Mouse (Mus musculus) liver, embryonic 13.5 days (tissue): ENCODE measurements around the gene Gtse1. TPM values are rescaled to one million over a fixed set of nuclear protein-coding genes. Genes with fewer than 3 reads are reported as not detected.

ENCODE experiments used
- ATAC-seq: fragments of 200-750 bp; cut with Nextera tagmentation; 2 replicates; pipeline ENCODE4 v1.8.0; 2017; ENCODE audit warnings: low read depth, mild to moderate bottlenecking, moderate number of reproducible peaks, moderate library complexity
- DNase-seq: peaks from one replicate; pipeline ENCODE4 v3.0.0; 2022
- H3K27ac ChIP-seq: fragments of 300-500 bp; sonication (generic); 2 replicates; pipeline ENCODE4 v1.5.1; 2015; ENCODE audit warnings: moderate library complexity, mild to moderate bottlenecking, inconsistent platforms
- H3K27me3 ChIP-seq: fragments of 300-500 bp; sonication (generic); 2 replicates; pipeline ENCODE4 v1.6.1; 2015; ENCODE audit warnings: mild to moderate bottlenecking, inconsistent platforms
- H3K36me3 ChIP-seq: fragments of 300-500 bp; sonication (generic); 2 replicates; pipeline ENCODE4 v1.6.1; 2015; ENCODE audit warnings: mild to moderate bottlenecking, inconsistent platforms
- H3K4me1 ChIP-seq: fragments of 300-500 bp; sonication (generic); replicated peaks from 2 replicates; pipeline ENCODE4 v1.6.1; 2015; ENCODE audit warnings: inconsistent platforms
- H3K4me2 ChIP-seq: fragments of 300-500 bp; sonication (generic); 2 replicates; pipeline ENCODE4 v1.6.1; 2015; ENCODE audit warnings: inconsistent platforms, mild to moderate bottlenecking, moderate library complexity
- H3K4me3 ChIP-seq: fragments of 300-500 bp; sonication (generic); replicated peaks from 2 replicates; pipeline ENCODE4 v1.5.1; 2015; ENCODE audit warnings: mild to moderate bottlenecking, inconsistent platforms
- H3K9ac ChIP-seq: fragments of 300-500 bp; sonication (generic); 2 replicates; pipeline ENCODE4 v1.6.1; 2015; ENCODE audit warnings: mild to moderate bottlenecking, inconsistent platforms
- H3K9me3 ChIP-seq: fragments of 300-500 bp; sonication (generic); replicated peaks from 2 replicates; pipeline ENCODE4 v1.6.1; 2016; ENCODE audit warnings: inconsistent platforms
- WGBS: fragments of 180-500 bp; shearing (Covaris S2); methylation state at CpG from one replicate; pipeline ENCODE4 v1.1.7; 2015; ENCODE audit not compliant: insufficient replicate concordance; 5-methylcytosine and 5-hydroxymethylcytosine counted together
- polyA plus RNA-seq: library from polyadenylated mRNA; unstranded; fragments of >200 nt; fragmentation: Nextera tagmentation; extraction: Ambion mirVana; gene quantifications from 2 replicates; pipeline ENCODE4 v1.2.1, GENCODE M21; 2015

Gene Gtse1
- polyA plus RNA-seq, 1 experiment from 2014 or later, result 24.9 TPM

DNA sequence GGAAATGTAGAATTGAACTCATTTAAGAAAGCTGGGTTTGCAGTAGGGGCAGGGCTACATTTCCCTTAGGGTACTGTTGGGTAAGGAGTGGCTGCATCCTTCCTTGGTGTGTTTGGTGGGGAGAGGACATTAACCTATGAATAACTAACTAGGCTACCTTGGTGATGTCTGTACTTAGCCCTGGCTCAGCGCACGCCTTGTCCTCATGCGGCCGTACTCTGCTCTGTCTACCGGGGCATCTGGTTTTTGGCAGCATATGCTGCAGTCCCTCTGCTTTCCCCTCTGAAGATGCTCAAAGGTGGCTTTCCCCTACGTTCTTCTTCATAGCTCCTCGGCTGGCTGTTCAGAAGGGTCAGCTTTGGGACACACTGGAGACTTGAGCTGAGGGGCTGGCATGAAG lies 17.8 kb downstream of the Gtse1 start:
- H3K27ac ChIP-seq, result no peak overlapping the region
- no peak overlapping the region for H3K4me2 ChIP-seq
- no peaks in the 10 kb centered on the region for H3K9me3 ChIP-seq
- H3K4me1 ChIP-seq, result peaks cover 21% of the 10 kb centered on the region
- DNase-seq (no peak), ATAC-seq (no peak)
- no peak overlapping the region for H3K9ac ChIP-seq
- no peak overlapping the region for H3K4me3 ChIP-seq
- H3K36me3 ChIP-seq, result peaks cover 54% of the 10 kb centered on the region
- WGBS, result 88% methylated on average over 7 of the region's 7 CpGs
- no peaks in the 10 kb centered on the region for H3K27me3 ChIP-seq

DNA sequence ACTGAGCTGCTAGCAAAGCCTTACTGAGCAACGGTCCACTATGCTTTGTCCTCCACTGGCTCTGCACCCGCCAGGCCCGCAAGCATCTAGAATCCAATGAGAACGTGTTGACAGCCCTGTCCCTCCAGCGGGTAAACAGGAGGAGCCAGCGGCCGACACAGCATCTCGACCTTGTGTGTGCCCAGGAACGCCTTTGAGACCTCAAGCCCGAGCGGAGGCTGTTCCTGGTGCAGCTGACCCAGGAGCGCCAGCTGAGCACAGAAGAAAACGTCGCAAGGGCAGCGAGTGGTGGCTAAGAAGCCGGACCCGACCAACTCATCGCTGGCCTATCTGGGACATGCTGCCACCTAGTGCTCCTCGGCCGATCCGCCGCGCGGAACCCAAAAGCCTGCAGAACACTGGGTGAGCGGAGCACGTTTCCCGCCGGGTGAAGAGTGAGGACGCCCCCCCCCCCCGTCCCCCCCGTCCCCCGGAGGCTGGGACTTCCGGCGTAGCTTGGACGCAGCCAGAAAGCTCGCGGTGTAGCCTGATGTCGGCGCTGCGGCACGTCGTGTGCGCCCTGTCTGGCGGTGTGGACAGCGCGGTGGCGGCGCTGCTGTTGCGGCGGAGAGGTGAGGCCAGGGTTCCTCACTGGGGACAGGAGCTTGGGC lies 19.4 kb downstream of the Gtse1 start, which contains the start of gene Trmu:
Gene Trmu (plus strand): TSS at position 465 of the 650 bp plus-strand sequence.
- peak; percentile 94 for ATAC-seq
- H3K36me3 ChIP-seq, result peaks cover 54% of the 10 kb centered on the region
- peak within 1 kb of the TSS; percentile 72 for H3K4me2 ChIP-seq
- 1% methylated on average over 50 of the region's 50 CpGs for WGBS
- DNase-seq, result peak; percentile 82
- H3K27ac ChIP-seq, result peak within 1 kb of the TSS; percentile 63
- peak within 1 kb of the TSS; percentile 73 for H3K4me3 ChIP-seq
- peaks cover 21% of the 10 kb centered on the region for H3K4me1 ChIP-seq
- H3K9ac ChIP-seq, result peak within 1 kb of the TSS; percentile 81
- no peaks in the 10 kb centered on the region for H3K9me3 ChIP-seq
- H3K27me3 ChIP-seq, result no peaks in the 10 kb centered on the region

DNA sequence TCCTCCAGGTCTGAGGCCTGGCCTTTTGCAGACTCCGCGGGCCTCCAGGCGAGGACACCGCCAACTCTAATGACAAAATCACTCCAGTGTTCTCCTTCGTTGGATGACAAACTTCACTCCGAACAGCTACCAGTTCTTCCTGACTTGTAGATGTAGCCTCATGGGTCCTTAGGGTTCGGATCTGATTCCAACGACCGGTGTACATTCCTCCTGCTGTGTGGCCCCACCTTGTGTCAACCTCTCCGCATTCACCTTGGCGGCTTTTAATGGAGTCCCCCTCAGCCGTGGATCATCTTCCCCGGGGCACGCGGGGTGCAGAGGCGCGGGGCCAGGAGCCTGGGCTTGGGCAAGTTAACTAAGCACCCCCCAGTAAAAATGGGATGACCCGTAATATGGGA lies 20.0 kb downstream of the Gtse1 start:
- no peaks in the 10 kb centered on the region for H3K27me3 ChIP-seq
- peak; percentile 24 for ATAC-seq
- peaks cover 21% of the 10 kb centered on the region for H3K4me1 ChIP-seq
- peak overlapping the region; percentile 73 for H3K4me3 ChIP-seq
- peaks cover 54% of the 10 kb centered on the region for H3K36me3 ChIP-seq
- WGBS, result under 1% methylated on average over 18 of the region's 18 CpGs
- no peak for DNase-seq
- peak overlapping the region; percentile 81 for H3K9ac ChIP-seq
- peak overlapping the region; percentile 72 for H3K4me2 ChIP-seq
- no peaks in the 10 kb centered on the region for H3K9me3 ChIP-seq
- peak overlapping the region; percentile 62 for H3K27ac ChIP-seq

DNA sequence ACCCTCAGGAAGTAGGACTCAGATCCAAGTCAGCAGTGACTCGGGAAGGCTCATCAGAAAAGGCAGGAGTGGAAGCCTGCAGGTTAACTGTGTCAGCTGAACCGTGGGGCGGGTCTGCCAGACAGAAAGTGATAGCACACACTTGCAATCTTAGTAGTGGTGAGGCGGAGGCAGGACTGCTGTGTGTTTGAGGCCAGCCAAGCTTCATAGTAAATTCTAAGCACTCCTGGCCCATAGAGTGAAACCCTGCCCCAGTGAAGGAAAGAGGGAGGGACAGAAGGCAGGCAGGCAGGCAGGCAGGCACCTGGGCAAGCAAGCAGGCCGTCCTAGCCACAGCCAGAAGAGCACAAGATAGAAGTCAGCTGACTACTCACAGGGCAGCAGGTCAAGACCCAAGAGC lies 26.1 kb downstream of the Gtse1 start:
- Histone ChIP-seq H3K36me3 (peaks cover 62% of the 10 kb centered on the region), H3K4me1 (peaks cover 6% of the 10 kb centered on the region)
- ATAC-seq, result no peak

DNA sequence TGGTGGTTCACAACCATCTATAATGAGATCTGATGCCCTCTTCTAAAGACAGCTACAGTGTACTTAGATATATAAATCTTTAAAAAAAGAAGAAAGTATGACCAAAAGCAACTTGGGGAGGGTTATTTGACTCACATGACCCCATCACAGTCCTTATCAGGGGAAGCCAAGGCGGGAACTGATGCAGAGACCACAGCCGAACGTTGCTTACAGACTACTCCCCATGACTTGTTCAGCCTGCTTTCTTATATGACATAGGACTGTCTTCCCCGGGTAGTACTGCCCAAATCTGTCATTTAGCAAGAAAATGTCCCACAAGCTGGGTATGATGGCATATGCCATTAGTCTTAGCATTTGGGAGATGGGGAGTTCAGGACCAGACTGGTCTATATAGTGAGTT lies 29.7 kb downstream of the Gtse1 start:
- Histone ChIP-seq H3K4me3 (no peak overlapping the region), H3K9me3 (no peaks in the 10 kb centered on the region), H3K36me3 (peaks cover 79% of the 10 kb centered on the region), H3K27ac (no peak overlapping the region), H3K27me3 (no peaks in the 10 kb centered on the region), H3K4me1 (0 out of 2 replicates have a peak, but pooled peaks cover 2% of the 10 kb centered on the region), H3K4me2 (no peak overlapping the region), H3K9ac (no peak overlapping the region)
- ATAC-seq (no peak), DNase-seq (no peak)
- 24% methylated on average over 4 of the region's 4 CpGs for WGBS

More for the DNA sequence above, 26.1 kb downstream of the Gtse1 start:
- Histone ChIP-seq H3K27me3 (no peaks in the 10 kb centered on the region), H3K4me3 (no peak overlapping the region), H3K9me3 (no peaks in the 10 kb centered on the region), H3K9ac (no peak overlapping the region), H3K4me2 (no peak overlapping the region), H3K27ac (no peak overlapping the region)
- DNase-seq, result no peak
- 71% methylated on average over 5 of the region's 5 CpGs for WGBS

DNA sequence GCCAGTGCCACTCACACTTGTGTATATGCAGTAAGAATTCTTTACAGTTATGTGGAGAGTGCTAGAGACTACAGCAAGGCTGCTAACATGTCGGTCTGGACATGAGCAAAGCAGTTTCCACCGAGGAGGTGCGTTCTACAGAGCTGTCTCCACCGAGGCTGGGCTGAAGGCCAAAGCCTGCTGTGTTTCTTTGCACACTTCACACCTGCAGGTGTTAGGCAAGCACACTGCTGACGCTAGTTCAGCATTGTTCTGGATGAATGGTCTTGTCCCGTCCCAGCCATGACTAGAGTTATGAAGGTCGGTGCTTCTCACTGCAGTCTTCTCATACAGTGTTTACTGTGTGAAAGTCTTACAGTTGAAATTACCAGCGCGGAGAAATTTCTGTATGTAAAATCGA lies 32.4 kb downstream of the Gtse1 start:
- Histone ChIP-seq H3K4me3 (no peak overlapping the region), H3K9ac (no peak overlapping the region), H3K4me1 (0 out of 2 replicates have a peak, but pooled peaks cover 2% of the 10 kb centered on the region), H3K27ac (no peak overlapping the region), H3K27me3 (no peaks in the 10 kb centered on the region), H3K36me3 (peaks cover 79% of the 10 kb centered on the region), H3K4me2 (no peak overlapping the region), H3K9me3 (no peaks in the 10 kb centered on the region)
- WGBS, result 79% methylated on average over 10 of the region's 10 CpGs
- DNase-seq (no peak), ATAC-seq (no peak)

DNA sequence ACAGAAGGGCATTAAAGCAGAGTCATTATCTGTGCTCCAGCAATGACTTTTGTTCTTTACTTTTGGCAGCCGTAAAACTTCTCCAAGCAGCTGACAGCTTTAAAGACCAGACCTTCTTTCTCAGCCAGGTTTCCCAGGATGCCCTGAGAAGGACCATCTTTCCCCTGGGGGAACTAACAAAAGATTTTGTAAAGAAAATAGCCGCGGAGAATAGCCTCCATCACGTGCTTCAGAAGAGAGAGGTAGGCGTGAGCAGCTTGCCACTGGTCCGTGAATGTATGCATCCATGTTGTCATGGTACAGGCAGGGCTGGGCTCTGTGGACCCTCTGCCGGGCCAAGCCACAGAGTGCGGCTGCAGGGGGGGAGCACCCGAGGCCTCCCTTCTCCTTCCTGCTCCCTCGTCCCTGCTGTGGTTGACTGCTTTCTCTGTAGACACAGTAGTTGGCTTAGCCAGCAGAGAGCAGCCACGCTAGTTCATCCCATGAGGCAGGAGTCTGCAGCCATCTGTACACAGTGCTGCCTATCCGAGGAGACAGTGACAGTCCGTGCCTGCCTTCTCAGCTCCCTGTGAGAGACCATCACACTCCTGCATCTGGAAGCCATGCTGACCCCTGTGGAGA lies 33.1 kb downstream of the Gtse1 start:
- peaks cover 85% of the 10 kb centered on the region for H3K36me3 ChIP-seq
- H3K4me3 ChIP-seq, result no peak overlapping the region
- H3K27me3 ChIP-seq, result no peaks in the 10 kb centered on the region
- H3K4me1 ChIP-seq, result 0 out of 2 replicates have a peak, but pooled peaks cover 2% of the 10 kb centered on the region
- no peak overlapping the region for H3K4me2 ChIP-seq
- no peaks in the 10 kb centered on the region for H3K9me3 ChIP-seq
- no peak overlapping the region for H3K9ac ChIP-seq
- H3K27ac ChIP-seq, result no peak overlapping the region
- WGBS, result 78% methylated on average over 13 of the region's 13 CpGs
- ATAC-seq (no peak), DNase-seq (no peak)

DNA sequence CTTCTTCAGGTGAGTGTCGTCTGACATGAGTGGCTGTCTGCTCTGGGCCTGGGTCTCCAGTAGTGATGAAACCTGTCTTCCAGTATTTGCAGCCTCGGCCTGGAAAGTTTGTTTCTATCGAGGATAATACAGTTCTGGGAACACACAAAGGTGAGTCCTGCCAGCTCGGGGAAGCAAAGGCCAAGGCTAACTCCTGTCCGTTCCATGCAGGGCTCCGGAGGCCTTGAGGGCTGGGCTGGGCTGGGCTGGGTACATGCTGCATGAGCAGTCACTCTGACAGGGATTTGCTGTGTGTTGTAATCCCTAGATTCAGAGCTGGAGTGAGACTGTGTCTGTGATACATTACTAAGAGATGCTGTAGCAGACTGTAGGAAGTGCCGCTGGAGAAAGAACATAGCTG lies 34.3 kb downstream of the Gtse1 start:
- H3K4me2 ChIP-seq, result no peak overlapping the region
- peaks cover 88% of the 10 kb centered on the region for H3K36me3 ChIP-seq
- DNase-seq (no peak), ATAC-seq (no peak)
- no peak overlapping the region for H3K4me3 ChIP-seq
- no peaks in the 10 kb centered on the region for H3K27me3 ChIP-seq
- no peak overlapping the region for H3K9ac ChIP-seq
- no peak overlapping the region for H3K27ac ChIP-seq
- 72% methylated on average over 7 of the region's 7 CpGs for WGBS
- H3K4me1 ChIP-seq, result 0 out of 2 replicates have a peak, but pooled peaks cover 2% of the 10 kb centered on the region
- H3K9me3 ChIP-seq, result no peaks in the 10 kb centered on the region

DNA sequence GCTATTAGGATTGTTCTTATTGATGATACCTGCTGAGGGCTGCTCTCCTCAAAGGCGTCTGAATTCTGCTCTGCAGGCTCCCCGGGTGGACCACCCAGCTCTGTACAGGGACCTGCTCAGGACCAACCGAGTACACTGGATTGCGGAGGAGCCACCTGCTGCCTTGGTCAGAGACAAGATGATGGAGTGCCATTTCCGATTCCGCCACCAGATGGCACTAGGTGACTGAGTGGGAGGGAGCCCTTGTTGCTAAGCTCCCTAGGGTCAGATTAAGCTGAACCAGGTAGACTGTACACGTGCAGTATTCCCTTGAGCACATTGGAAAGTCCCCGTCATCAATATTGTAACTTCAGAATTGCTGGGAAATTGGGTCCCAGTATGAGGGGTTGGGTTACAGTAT lies 36.7 kb downstream of the Gtse1 start:
- Histone ChIP-seq H3K27me3 (no peaks in the 10 kb centered on the region), H3K27ac (no peak overlapping the region), H3K9ac (no peak overlapping the region), H3K36me3 (peaks cover 72% of the 10 kb centered on the region), H3K4me3 (no peak overlapping the region), H3K4me1 (no peaks in the 10 kb centered on the region), H3K4me2 (no peak overlapping the region), H3K9me3 (no peaks in the 10 kb centered on the region)
- DNase-seq (peak; percentile 44), ATAC-seq (no peak)
- 20% methylated on average over 8 of the region's 8 CpGs for WGBS

DNA sequence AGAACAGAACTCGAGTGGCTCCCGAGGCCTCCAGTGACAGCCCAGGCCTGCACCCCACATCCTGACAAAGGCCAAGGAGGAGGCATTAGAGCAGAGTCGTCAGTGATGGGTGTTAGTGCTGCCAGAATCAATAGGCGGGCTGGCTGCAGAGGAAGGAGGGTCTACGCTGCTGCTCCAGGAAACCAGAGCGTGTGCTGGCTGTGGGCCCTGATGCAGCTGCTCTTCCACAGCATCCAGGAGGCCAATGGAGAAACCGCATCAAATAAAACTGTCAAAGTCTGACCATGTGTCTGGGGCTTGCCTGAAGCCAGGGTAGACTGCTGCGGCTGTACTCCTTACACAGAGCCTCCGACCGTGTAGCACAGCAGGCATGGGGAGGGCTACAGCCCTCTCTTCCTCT lies 37.6 kb downstream of the Gtse1 start:
- H3K27ac ChIP-seq, result no peak overlapping the region
- no peaks in the 10 kb centered on the region for H3K4me1 ChIP-seq
- 80% methylated on average over 10 of the region's 10 CpGs for WGBS
- no peak overlapping the region for H3K4me2 ChIP-seq
- H3K4me3 ChIP-seq, result no peak overlapping the region
- H3K9ac ChIP-seq, result no peak overlapping the region
- peaks cover 64% of the 10 kb centered on the region for H3K36me3 ChIP-seq
- no peaks in the 10 kb centered on the region for H3K27me3 ChIP-seq
- no peak for DNase-seq
- H3K9me3 ChIP-seq, result no peaks in the 10 kb centered on the region
- ATAC-seq, result no peak

DNA sequence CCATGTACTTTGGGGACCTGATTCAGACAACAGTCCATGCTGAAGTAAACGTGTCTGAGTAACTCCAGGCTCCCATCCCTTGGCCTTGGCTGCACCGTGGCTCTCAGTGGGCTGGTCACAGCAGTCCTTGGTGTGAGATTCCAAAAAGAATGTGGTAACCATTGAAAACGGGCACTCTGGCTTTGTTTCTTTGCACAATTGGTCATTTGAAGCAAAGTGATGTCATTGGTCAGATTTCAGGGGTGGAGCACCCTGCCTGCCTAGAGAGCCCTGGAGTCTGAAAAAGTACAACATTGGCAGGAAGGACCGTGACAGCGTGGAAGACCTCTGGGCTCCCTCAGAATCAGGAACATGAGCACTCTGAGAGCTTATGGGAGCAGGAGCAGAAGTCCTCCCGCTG lies 39.9 kb downstream of the Gtse1 start:
- Histone ChIP-seq H3K27ac (no peak overlapping the region), H3K4me1 (no peaks in the 10 kb centered on the region), H3K27me3 (no peaks in the 10 kb centered on the region), H3K9me3 (no peaks in the 10 kb centered on the region), H3K9ac (no peak overlapping the region), H3K4me3 (no peak overlapping the region), H3K4me2 (no peak overlapping the region), H3K36me3 (peaks cover 41% of the 10 kb centered on the region)
- whole genome bisulfite sequencing, result 74% methylated on average over 6 of the region's 6 CpGs
- DNase-seq (no peak), ATAC-seq (no peak)

DNA sequence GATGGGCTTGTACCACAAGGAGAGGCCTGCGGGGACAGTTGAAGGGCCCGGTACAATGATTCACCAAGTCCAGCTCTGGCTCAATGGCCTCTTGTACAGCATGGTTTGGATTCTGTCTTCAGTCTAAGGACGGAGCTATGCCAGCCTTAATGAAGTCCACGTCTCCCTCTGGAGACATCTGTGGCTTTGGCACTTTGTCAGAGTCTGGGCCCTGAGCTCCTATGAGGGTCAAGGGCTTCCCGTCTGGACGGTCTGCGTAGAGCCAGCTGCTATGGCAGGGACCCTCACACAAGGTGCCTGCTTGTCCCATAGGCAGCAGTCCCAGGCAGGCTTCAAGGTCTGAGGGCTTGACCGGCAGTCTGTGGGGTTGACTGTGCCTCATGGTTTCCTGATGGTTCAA lies 40.8 kb downstream of the Gtse1 start:
- Histone ChIP-seq H3K27me3 (no peaks in the 10 kb centered on the region), H3K4me3 (no peak overlapping the region), H3K9me3 (no peaks in the 10 kb centered on the region), H3K36me3 (peaks cover 32% of the 10 kb centered on the region), H3K9ac (no peak overlapping the region), H3K4me2 (no peak overlapping the region), H3K4me1 (no peaks in the 10 kb centered on the region), H3K27ac (no peak overlapping the region)
- DNase-seq (no peak), ATAC-seq (no peak)
- 83% methylated on average over 8 of the region's 8 CpGs for WGBS
